In the genomic region with DNA sequence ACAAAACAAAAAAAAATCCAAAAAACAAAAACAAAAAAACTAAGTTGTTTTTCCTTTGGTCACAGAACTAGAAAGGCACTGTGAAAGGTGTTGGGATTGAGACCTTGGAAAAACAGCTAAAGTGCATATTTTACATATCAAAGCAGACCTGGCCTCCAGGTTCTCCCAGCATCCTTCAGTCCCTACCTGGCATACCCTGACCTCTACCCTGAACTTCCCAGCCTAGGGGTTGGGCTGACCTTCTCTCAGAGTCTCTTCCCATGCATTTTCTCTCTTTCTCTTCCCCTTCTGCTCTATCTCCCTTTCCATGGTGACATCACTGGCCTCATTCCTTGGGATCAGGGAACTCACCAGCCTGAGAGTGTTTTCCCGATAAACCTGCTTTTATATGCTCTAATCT, we compare ENCODE assay signal across 29 mouse cellular contexts. TPM values are rescaled to one million over a fixed set of nuclear protein-coding genes. Genes with fewer than 3 reads are reported as not detected.
"Had no signal": no experiment of that assay in that cellular context is flagged by ENCODE, and none has a peak within 500 bp of the region (broad histone marks: within the 10 kb centered on the region; RNA-seq: fewer than 3 reads in every experiment).

No protein-coding gene starts in this region.

- H3K4me3 ChIP-seq: layer of hippocampus, adult 2 months; limb, embryonic 10.5 days; limb, embryonic 13.5 days; liver, embryonic 12.5 days; liver, embryonic 15.5 days; lung, embryonic 15.5 days; midbrain, embryonic 12.5 days; midbrain, embryonic 15.5 days; myocyte; neural tube, embryonic 13.5 days had no signal

- H3K27ac ChIP-seq: kidney, postnatal 0 days; layer of hippocampus, adult 2 months; limb, embryonic 10.5 days; limb, embryonic 13.5 days; liver, embryonic 15.5 days; lung, embryonic 15.5 days; midbrain, embryonic 12.5 days; midbrain, embryonic 15.5 days; neural tube, embryonic 13.5 days had no signal

- DNase-seq: kidney, adult 2 months; kidney, postnatal 25 days; layer of hippocampus, adult 9-11 months; liver; lung, adult 18-20 months; lung, postnatal 14 days; lung, postnatal 4 days; retina, postnatal 1 day; right cerebral cortex, postnatal 25 days; thymus, postnatal 25 days had no signal

- H3K9ac ChIP-seq: limb, embryonic 13.5 days; liver, embryonic 12.5 days; liver, embryonic 15.5 days; lung, embryonic 15.5 days; midbrain, embryonic 12.5 days; midbrain, embryonic 15.5 days; neural tube, embryonic 13.5 days had no signal

- H3K27me3 ChIP-seq: limb, embryonic 13.5 days; liver, embryonic 15.5 days; lung, embryonic 15.5 days; midbrain, embryonic 12.5 days; midbrain, embryonic 15.5 days; neural tube, embryonic 13.5 days had no signal

- H3K4me1 ChIP-seq: limb, embryonic 13.5 days; midbrain, embryonic 15.5 days had no signal

- H3K9me3 ChIP-seq: limb, embryonic 10.5 days; limb, embryonic 13.5 days; liver, embryonic 12.5 days; liver, embryonic 15.5 days; lung, embryonic 15.5 days; midbrain, embryonic 12.5 days; midbrain, embryonic 15.5 days; neural tube, embryonic 13.5 days had no signal

- ATAC-seq: midbrain, embryonic 15.5 days had no signal

- H3K36me3 ChIP-seq: limb, embryonic 10.5 days; limb, embryonic 13.5 days; liver, embryonic 12.5 days; liver, embryonic 15.5 days; lung, embryonic 15.5 days; midbrain, embryonic 12.5 days; midbrain, embryonic 15.5 days; neural tube, embryonic 13.5 days had no signal

- H3K4me2 ChIP-seq: limb, embryonic 13.5 days; lung, embryonic 15.5 days; midbrain, embryonic 12.5 days; midbrain, embryonic 15.5 days; neural tube, embryonic 13.5 days had no signal

RNA-seq across cellular contexts. Expression of a gene that starts 3.5 kb away (rescaled TPM):
- total RNA-seq: layer of hippocampus, adult 2 months; layer of hippocampus, postnatal 25 days; left cerebral cortex, adult 18-20 months; left cerebral cortex, postnatal 25 days; megakaryocyte progenitor cell, adult 5-6 weeks; megakaryocyte-erythroid progenitor cell, adult 5-6 weeks; monocyte, adult 5-6 weeks; neutrophil, adult 5-6 weeks had no signal
- polyA plus RNA-seq: limb, embryonic 10.5 days; limb, embryonic 13.5 days; midbrain, embryonic 12.5 days; myocyte; neural tube, embryonic 13.5 days; spleen, adult 2 months had no signal

RNA-seq across cellular contexts. Expression of a gene that starts 20.7 kb away (rescaled TPM):
- total RNA-seq: monocyte, adult 5-6 weeks; neutrophil, adult 5-6 weeks had no signal

RNA-seq across cellular contexts. Expression of a gene that starts 22.0 kb away (rescaled TPM):
- total RNA-seq: megakaryocyte-erythroid progenitor cell, adult 5-6 weeks; monocyte, adult 5-6 weeks; neutrophil, adult 5-6 weeks had no signal
- polyA plus RNA-seq: myocyte had no signal

RNA-seq across cellular contexts. Expression of a gene that starts 34.0 kb away (rescaled TPM):
- total RNA-seq: monocyte, adult 5-6 weeks; neutrophil, adult 5-6 weeks had no signal
